Mouse (Mus musculus) heart, postnatal 0 days (tissue): ENCODE results near the gene H2-D1.

Experiments used
- CTCF ChIP-seq: IDR thresholded peaks from 2 replicates; pipeline ENCODE4 v1.5.1; 2016; ENCODE audit warnings: antibody characterized with exemption, control low read depth, low read depth
- EP300 ChIP-seq: IDR thresholded peaks from 2 replicates; pipeline ENCODE4 v1.6.1; 2016; ENCODE audit warnings: antibody characterized with exemption, low read depth

DNA sequence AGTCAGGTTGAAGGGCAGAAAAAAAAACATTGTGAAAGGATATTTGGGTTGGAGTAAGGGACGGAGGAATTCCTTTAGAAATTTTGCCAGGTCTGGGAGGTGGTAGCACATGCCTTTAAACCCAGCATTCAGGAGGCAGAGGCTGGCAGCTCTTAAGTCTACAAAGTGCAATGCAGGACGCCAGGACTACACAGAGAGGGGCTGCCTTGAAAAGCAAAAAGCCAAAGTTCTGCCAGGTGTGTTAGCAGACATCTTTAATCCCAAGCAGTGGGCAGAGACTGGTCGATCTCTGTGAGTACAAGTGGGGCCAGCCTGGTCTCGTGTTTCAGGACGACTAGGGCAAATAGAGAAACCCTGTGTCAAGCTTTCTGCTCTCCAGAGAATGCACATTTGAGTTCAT, 10.5 kb upstream of the H2-D1 start:
- TF ChIP-seq CTCF (no peak), EP300 (no peak)
